In genomic region chr2:26902467-26903220, GRCm38 (mm10) we compare ENCODE assay signal across 8 mouse cellular contexts. TPM values are rescaled to one million over a fixed set of nuclear protein-coding genes. Genes with fewer than 3 reads are reported as not detected.
DNase-seq lines count a peak whose midpoint lies in the region; ATAC-seq lines count a peak whose summit lies in the region.

TSS of gene Surf6 (minus strand) at chr2:26902879.

- H3K27ac ChIP-seq in hindbrain, embryonic 12.5 days = peak within 1 kb of the TSS; percentile 91

- H3K9ac ChIP-seq in hindbrain, embryonic 12.5 days = peak within 1 kb of the TSS; percentile 87

- under 1% methylated on average over 41 of the region's 41 CpGs for WGBS in hindbrain, embryonic 12.5 days

- H3K4me2 ChIP-seq in hindbrain, embryonic 12.5 days (replicated peaks) = peak within 1 kb of the TSS; percentile 77

- H3K36me3 ChIP-seq in hindbrain, embryonic 12.5 days = peaks cover 47% of the 10 kb centered on the region

- peaks cover 26% of the 10 kb centered on the region for H3K4me1 ChIP-seq in hindbrain, embryonic 12.5 days

- H3K9me3 ChIP-seq in hindbrain, embryonic 12.5 days (replicated peaks) = no peaks in the 10 kb centered on the region

- peak; percentile 94 for DNase-seq in NIH3T3 (ENCODE audit: low read depth)
- DNase-seq in cerebellum, postnatal 10 days = peak; percentile 94 to 96
- peak; percentile 92 to 93 for DNase-seq in frontal cortex, postnatal 10 days (ENCODE audit: low spot score in 2 of 2)
- DNase-seq in layer of hippocampus, postnatal 14 days (ENCODE audit: low spot score in 2 of 2) = peak; percentile 88 to 97
- DNase-seq in lung, postnatal 14 days = peak; percentile 93
- DNase-seq in retina, adult 2 months (ENCODE audit: low read depth, low spot score) = peak; percentile 93
- peak; percentile 95 to 97 for DNase-seq in thymus, postnatal 36 days

- no peaks in the 10 kb centered on the region for H3K27me3 ChIP-seq in hindbrain, embryonic 12.5 days

- peak within 1 kb of the TSS; percentile 84 for H3K4me3 ChIP-seq in hindbrain, embryonic 12.5 days

- ATAC-seq in hindbrain, embryonic 12.5 days (ENCODE audit: low FRiP score) = peak; percentile 94

RNA-seq across cellular contexts. Expression of gene Surf6, which starts in this region (rescaled TPM):
- polyA plus RNA-seq in hindbrain, embryonic 12.5 days (2016; fragmentation: Nextera tagmentation; extraction: Ambion mirVana) = 30.8 and 32.3 TPM in 2 replicates
- 10 to 100 TPM; 27.9 to 28.9 TPM for total RNA-seq in layer of hippocampus, postnatal 14 days (2021)

Comparison
In these comparisons a context has a peak if more than half of its experiments do, and no peak if none do; other contexts are left out.
1. Peak in every context shown above with its lines: DNase-seq, ATAC-seq, H3K4me3 ChIP-seq and H3K27ac ChIP-seq.